Mouse (Mus musculus) embryonic facial prominence, embryonic 14.5 days (tissue): ENCODE results near the gene Prss8. TPM values are rescaled to one million over a fixed set of nuclear protein-coding genes. Genes with fewer than 3 reads are reported as not detected.

Experiments
- ATAC-seq: fragments of 200-750 bp; cut with Nextera tagmentation; 2 replicates; pipeline ENCODE4 v1.8.0; 2017; ENCODE audit warnings: low read depth, moderate number of reproducible peaks, moderate TSS enrichment
- DNase-seq: peaks from one replicate; pipeline ENCODE4 v3.0.0-alpha.2; 2015; ENCODE audit warnings: low spot score
- H3K27ac ChIP-seq: fragments of 300-500 bp; sonication (generic); replicated peaks from 2 replicates; pipeline ENCODE4 v1.5.1; 2014; ENCODE audit warnings: low read depth, mild to moderate bottlenecking, low read length, moderate library complexity
- H3K27me3 ChIP-seq: fragments of 300-500 bp; sonication (generic); replicated peaks from 2 replicates; pipeline ENCODE4 v1.6.1; 2014; ENCODE audit warnings: low read length; ENCODE audit not compliant: control insufficient read depth, insufficient read depth
- H3K36me3 ChIP-seq: fragments of 300-500 bp; sonication (generic); 2 replicates; pipeline ENCODE4 v1.6.1; 2014; ENCODE audit warnings: low read length, mixed read lengths; ENCODE audit not compliant: control insufficient read depth, insufficient read depth
- H3K4me1 ChIP-seq: fragments of 300-500 bp; sonication (generic); 2 replicates; pipeline ENCODE4 v1.6.1; 2014; ENCODE audit warnings: antibody characterized with exemption, low read length; ENCODE audit not compliant: control insufficient read depth, insufficient read depth
- H3K4me2 ChIP-seq: fragments of 300-500 bp; sonication (generic); 2 replicates; pipeline ENCODE4 v1.6.1; 2014; ENCODE audit warnings: low read depth, mild to moderate bottlenecking, low read length, moderate library complexity, mixed read lengths
- H3K4me3 ChIP-seq: fragments of 300-500 bp; sonication (generic); 2 replicates; pipeline ENCODE4 v1.5.1; 2014; ENCODE audit warnings: low read depth, mild to moderate bottlenecking, low read length
- H3K9ac ChIP-seq: fragments of 300-500 bp; sonication (generic); 2 replicates; pipeline ENCODE4 v1.6.1; 2014; ENCODE audit warnings: low read depth, mild to moderate bottlenecking, low read length, moderate library complexity, mixed read lengths
- H3K9me3 ChIP-seq: fragments of 300-500 bp; sonication (generic); 2 replicates; pipeline ENCODE4 v1.6.1; 2016; ENCODE audit warnings: low read length; ENCODE audit not compliant: control insufficient read depth
- WGBS: fragments of 180-500 bp; shearing (Covaris S2); extraction: QIAGEN DNeasy Blood & Tissue Kit; methylation state at CpG from one replicate; pipeline ENCODE4 v1.1.7; 2014; 5-methylcytosine and 5-hydroxymethylcytosine counted together
- polyA plus RNA-seq: library from polyadenylated mRNA; unstranded; fragments of >200 nt; fragmentation: Nextera tagmentation; extraction: Ambion mirVana; gene quantifications from 2 replicates; pipeline ENCODE4 v1.2.1, GENCODE M21; 2014

The Prss8 gene
- polyA plus RNA-seq, 1 experiment from 2014 or later: 11.1 TPM

- peaks cover 7% of the 10 kb centered on the region for H3K4me1 ChIP-seq
- no peak overlapping the region for H3K27ac ChIP-seq
- H3K36me3 ChIP-seq: peaks cover 51% of the 10 kb centered on the region
- WGBS: 84% methylated on average over 4 of the region's 4 CpGs
- no peak overlapping the region for H3K4me2 ChIP-seq
- no peak overlapping the region for H3K9ac ChIP-seq
- H3K4me3 ChIP-seq: no peak overlapping the region
- DNase-seq: no peak
- H3K27me3 ChIP-seq: no peaks in the 10 kb centered on the region
- H3K9me3 ChIP-seq: no peaks in the 10 kb centered on the region
- ATAC-seq: no peak
These were observed 21.2 kb downstream of the Prss8 start for GRCm38 (mm10) chr7:127908656-127909055.

- 95% methylated on average over 12 of the region's 12 CpGs for WGBS
- Histone ChIP-seq H3K4me2 (no peak overlapping the region), H3K36me3 (peaks cover 51% of the 10 kb centered on the region), H3K27ac (no peak overlapping the region), H3K27me3 (no peaks in the 10 kb centered on the region), H3K9me3 (no peaks in the 10 kb centered on the region), H3K9ac (no peak overlapping the region), H3K4me3 (no peak overlapping the region), H3K4me1 (peaks cover 3% of the 10 kb centered on the region; the same call in 1 of the 2 replicates)
- DNase-seq: no peak
- ATAC-seq: no peak
These were observed 22.0 kb downstream of the Prss8 start for GRCm38 (mm10) chr7:127907939-127908338.

- ATAC-seq (peak; percentile 95), DNase-seq (peak; percentile 93)
- peak within 1 kb of the TSS; percentile 84 for H3K9ac ChIP-seq
- H3K36me3 ChIP-seq: peaks cover 42% of the 10 kb centered on the region
- peak within 1 kb of the TSS; percentile 60 for H3K4me3 ChIP-seq
- H3K27ac ChIP-seq: peak within 1 kb of the TSS; percentile 85
- no peaks in the 10 kb centered on the region for H3K9me3 ChIP-seq
- H3K4me1 ChIP-seq: peaks cover 3% of the 10 kb centered on the region; the same call in 1 of the 2 replicates
- peak within 1 kb of the TSS; percentile 80 for H3K4me2 ChIP-seq
- 5% methylated on average over 35 of the region's 38 CpGs for WGBS
- H3K27me3 ChIP-seq: no peaks in the 10 kb centered on the region
These were observed 25.7 kb downstream of the Prss8 start, which contains the start of gene Bckdk for GRCm38 (mm10) chr7:127903971-127904796. Gene Bckdk (plus strand): TSS chr7:127904082.

GRCm38 (mm10) chr7:127901772-127902171 lies 28.1 kb downstream of the Prss8 start:
- Histone ChIP-seq H3K27me3 (no peaks in the 10 kb centered on the region), H3K9me3 (no peaks in the 10 kb centered on the region), H3K4me1 (peaks cover 3% of the 10 kb centered on the region; the same call in 1 of the 2 replicates), H3K4me3 (no peak overlapping the region), H3K9ac (no peak overlapping the region), H3K27ac (no peak overlapping the region), H3K4me2 (no peak overlapping the region), H3K36me3 (peaks cover 18% of the 10 kb centered on the region)
- ATAC-seq (no peak), DNase-seq (no peak)
- WGBS: 81% methylated on average over 2 of the region's 2 CpGs

- Histone ChIP-seq H3K36me3 (0 out of 2 replicates have a peak, but pooled peaks cover under 1% of the 10 kb centered on the region), H3K9me3 (no peaks in the 10 kb centered on the region), H3K4me1 (peaks cover 3% of the 10 kb centered on the region; the same call in 1 of the 2 replicates), H3K27me3 (no peaks in the 10 kb centered on the region), H3K27ac (no peak overlapping the region), H3K4me2 (no peak overlapping the region), H3K9ac (no peak overlapping the region), H3K4me3 (no peak overlapping the region)
- 35% methylated on average over 7 of the region's 7 CpGs for WGBS
- ATAC-seq (no peak), DNase-seq (no peak)
These were observed 29.9 kb downstream of the Prss8 start for GRCm38 (mm10) chr7:127899997-127900396.

- DNase-seq (no peak), ATAC-seq (no peak)
- Histone ChIP-seq H3K36me3 (peaks cover 5% of the 10 kb centered on the region), H3K4me1 (peaks cover 7% of the 10 kb centered on the region; the same call in 1 of the 2 replicates), H3K4me3 (no peak overlapping the region), H3K9ac (no peak overlapping the region), H3K9me3 (no peaks in the 10 kb centered on the region), H3K27me3 (no peaks in the 10 kb centered on the region), H3K4me2 (no peak overlapping the region), H3K27ac (no peak overlapping the region)
- WGBS: 42% methylated on average over 10 of the region's 10 CpGs
These were observed 31.5 kb downstream of the Prss8 start for GRCm38 (mm10) chr7:127898179-127898956.

- Histone ChIP-seq H3K27ac (no peak overlapping the region), H3K9ac (no peak overlapping the region), H3K4me2 (no peak overlapping the region), H3K36me3 (peaks cover 13% of the 10 kb centered on the region), H3K4me3 (no peak overlapping the region), H3K4me1 (peaks cover 7% of the 10 kb centered on the region; the same call in 1 of the 2 replicates), H3K27me3 (no peaks in the 10 kb centered on the region), H3K9me3 (no peaks in the 10 kb centered on the region)
- DNase-seq (no peak), ATAC-seq (no peak)
- 90% methylated on average over 7 of the region's 7 CpGs for WGBS
These were observed 32.4 kb downstream of the Prss8 start for GRCm38 (mm10) chr7:127897542-127897941.

GRCm38 (mm10) chr7:127896384-127896783 lies 33.5 kb downstream of the Prss8 start:
- no peak overlapping the region for H3K4me3 ChIP-seq
- ATAC-seq (no peak), DNase-seq (peak; percentile 31)
- WGBS: 66% methylated on average over 13 of the region's 13 CpGs
- no peak overlapping the region for H3K27ac ChIP-seq
- no peaks in the 10 kb centered on the region for H3K27me3 ChIP-seq
- no peaks in the 10 kb centered on the region for H3K9me3 ChIP-seq
- H3K36me3 ChIP-seq: peaks cover 20% of the 10 kb centered on the region
- H3K4me2 ChIP-seq: no peak overlapping the region
- H3K4me1 ChIP-seq: peaks cover 7% of the 10 kb centered on the region; the same call in 1 of the 2 replicates
- no peak overlapping the region for H3K9ac ChIP-seq
